Mouse (Mus musculus) kidney, postnatal 36 days (tissue): ENCODE measurements around the gene Nyx.
A peak's percentile ranks its signal among the peaks of the same experiment; 100 is the strongest.

Source experiments
- DNase-seq, 2 experiments: peaks; one replicate each; pipeline ENCODE4 v3.0.0; 2021 to 2022; ENCODE audit warnings: mixed read lengths in 2 of 2

Gene Nyx

GRCm38 (mm10) chrX:13494892-13495703 lies 29.2 kb downstream of the Nyx start:
- no peak for DNase-seq

GRCm38 (mm10) chrX:13500284-13500683 lies 34.4 kb downstream of the Nyx start:
- DNase-seq: no peak

- no peak for DNase-seq
These were observed 37.0 kb downstream of the Nyx start for GRCm38 (mm10) chrX:13502862-13503375.

GRCm38 (mm10) chrX:13504389-13504788 lies 38.5 kb downstream of the Nyx start:
- no peak for DNase-seq

GRCm38 (mm10) chrX:13506376-13506775 lies 40.5 kb downstream of the Nyx start:
- DNase-seq: peak; percentile 20 to 25

- DNase-seq: peak in 1 of 2 experiments; percentile 23
These were observed 47.2 kb downstream of the Nyx start for GRCm38 (mm10) chrX:13513127-13513526.

GRCm38 (mm10) chrX:13513864-13514263 lies 48.0 kb downstream of the Nyx start:
- no peak for DNase-seq

- DNase-seq: no peak
These were observed 50.5 kb downstream of the Nyx start for GRCm38 (mm10) chrX:13516451-13516850.

- no peak for DNase-seq
These were observed 52.1 kb downstream of the Nyx start for GRCm38 (mm10) chrX:13518019-13518418.

- DNase-seq: no peak
These were observed 53.0 kb downstream of the Nyx start for GRCm38 (mm10) chrX:13518781-13519407.

- peak; percentile 8 for DNase-seq
These were observed 53.5 kb downstream of the Nyx start for GRCm38 (mm10) chrX:13519408-13519783.

- no peak for DNase-seq
These were observed 54.7 kb downstream of the Nyx start for GRCm38 (mm10) chrX:13520566-13520965.

GRCm38 (mm10) chrX:13521288-13521687 lies 55.4 kb downstream of the Nyx start:
- DNase-seq: no peak
